Mouse (Mus musculus) limb, embryonic 13.5 days (tissue): ENCODE results near the gene Phf24. TPM values are rescaled to one million over a fixed set of nuclear protein-coding genes. Genes with fewer than 3 reads are reported as not detected.

Experiments used
- ATAC-seq: fragments of 200-750 bp; cut with Nextera tagmentation; 2 replicates; pipeline ENCODE4 v1.8.0; 2017; ENCODE audit warnings: low read depth, moderate number of reproducible peaks, moderate TSS enrichment; ENCODE audit not compliant: low FRiP score
- H3K27ac ChIP-seq: fragments of 300-500 bp; sonication (generic); 2 replicates; pipeline ENCODE4 v1.5.1; 2015; ENCODE audit warnings: inconsistent platforms, mild to moderate bottlenecking, moderate library complexity
- H3K27me3 ChIP-seq: fragments of 300-500 bp; sonication (generic); 2 replicates; pipeline ENCODE4 v1.6.1; 2015; ENCODE audit warnings: mild to moderate bottlenecking, inconsistent platforms
- H3K36me3 ChIP-seq: fragments of 300-500 bp; sonication (generic); 2 replicates; pipeline ENCODE4 v1.6.1; 2015; ENCODE audit warnings: inconsistent platforms, mild to moderate bottlenecking, moderate library complexity
- H3K4me1 ChIP-seq: fragments of 300-500 bp; sonication (generic); 2 replicates; pipeline ENCODE4 v1.6.1; 2015; ENCODE audit warnings: inconsistent platforms
- H3K4me2 ChIP-seq: fragments of 300-500 bp; sonication (generic); replicated peaks from 2 replicates; pipeline ENCODE4 v1.6.1; 2015; ENCODE audit warnings: inconsistent platforms, mild to moderate bottlenecking, moderate library complexity
- H3K4me3 ChIP-seq: fragments of 300-500 bp; sonication (generic); 2 replicates; pipeline ENCODE4 v1.5.1; 2015; ENCODE audit warnings: moderate library complexity, mild to moderate bottlenecking, inconsistent platforms
- H3K9ac ChIP-seq: fragments of 300-500 bp; sonication (generic); 2 replicates; pipeline ENCODE4 v1.6.1; 2015; ENCODE audit warnings: mild to moderate bottlenecking, inconsistent platforms
- H3K9me3 ChIP-seq: fragments of 300-500 bp; sonication (generic); 2 replicates; pipeline ENCODE4 v1.6.1; 2016; ENCODE audit warnings: inconsistent platforms
- WGBS: fragments of 180-500 bp; shearing (Covaris S2); methylation state at CpG from one replicate; pipeline ENCODE4 v1.1.7; 2015; 5-methylcytosine and 5-hydroxymethylcytosine counted together
- polyA plus RNA-seq: library from polyadenylated mRNA; unstranded; fragments of >200 nt; fragmentation: Nextera tagmentation; extraction: Ambion mirVana; gene quantifications from 2 replicates; pipeline ENCODE4 v1.2.1, GENCODE M21; 2015

Phf24 gene
- polyA plus RNA-seq, 1 experiment from 2014 or later: 0.94 TPM

- WGBS: 77% methylated on average over 5 of the region's 5 CpGs
- Histone ChIP-seq H3K27me3 (peaks cover 38% of the 10 kb centered on the region), H3K4me1 (no peaks in the 10 kb centered on the region), H3K9me3 (no peaks in the 10 kb centered on the region), H3K36me3 (no peaks in the 10 kb centered on the region), H3K4me2 (no peak overlapping the region), H3K9ac (no peak overlapping the region), H3K27ac (no peak overlapping the region), H3K4me3 (no peak overlapping the region)
- ATAC-seq: no peak
These were observed 26.9 kb downstream of the Phf24 start for GRCm38 (mm10) chr4:42943341-42943740.

- WGBS: 87% methylated on average over 9 of the region's 9 CpGs
- Histone ChIP-seq H3K9me3 (no peaks in the 10 kb centered on the region), H3K4me3 (no peak overlapping the region), H3K27ac (no peak overlapping the region), H3K36me3 (no peaks in the 10 kb centered on the region), H3K27me3 (peaks cover 33% of the 10 kb centered on the region), H3K4me2 (no peak overlapping the region), H3K9ac (no peak overlapping the region), H3K4me1 (peaks cover 4% of the 10 kb centered on the region)
- no peak for ATAC-seq
These were observed 27.7 kb downstream of the Phf24 start for GRCm38 (mm10) chr4:42944185-42944584.

- Histone ChIP-seq H3K27ac (no peak overlapping the region), H3K27me3 (peaks cover 28% of the 10 kb centered on the region), H3K36me3 (no peaks in the 10 kb centered on the region), H3K9ac (no peak overlapping the region), H3K4me3 (no peak overlapping the region), H3K4me1 (peaks cover 6% of the 10 kb centered on the region), H3K4me2 (no peak overlapping the region), H3K9me3 (no peaks in the 10 kb centered on the region)
- ATAC-seq: no peak
- WGBS: 10% methylated on average over 6 of the region's 6 CpGs
These were observed 28.6 kb downstream of the Phf24 start for GRCm38 (mm10) chr4:42945043-42945442.

- Histone ChIP-seq H3K27ac (no peak overlapping the region), H3K36me3 (no peaks in the 10 kb centered on the region), H3K9ac (no peak overlapping the region), H3K4me2 (no peak overlapping the region), H3K4me1 (peaks cover 10% of the 10 kb centered on the region), H3K27me3 (peaks cover 28% of the 10 kb centered on the region), H3K4me3 (no peak overlapping the region), H3K9me3 (no peaks in the 10 kb centered on the region)
- ATAC-seq: no peak
- 85% methylated on average over 3 of the region's 3 CpGs for WGBS
These were observed 29.0 kb downstream of the Phf24 start for GRCm38 (mm10) chr4:42945445-42945844.

GRCm38 (mm10) chr4:42945952-42946351, 29.5 kb downstream of the Phf24 start:
- Histone ChIP-seq H3K4me3 (no peak overlapping the region), H3K9ac (no peak overlapping the region), H3K27ac (no peak overlapping the region), H3K36me3 (no peaks in the 10 kb centered on the region), H3K27me3 (peaks cover 28% of the 10 kb centered on the region), H3K9me3 (no peaks in the 10 kb centered on the region), H3K4me2 (no peak overlapping the region), H3K4me1 (peaks cover 15% of the 10 kb centered on the region)
- ATAC-seq: no peak
- 10% methylated on average over 5 of the region's 5 CpGs for WGBS

GRCm38 (mm10) chr4:42946733-42947290, 30.4 kb downstream of the Phf24 start:
- ATAC-seq: no peak

GRCm38 (mm10) chr4:42948527-42948926, 32.1 kb downstream of the Phf24 start:
- Histone ChIP-seq H3K27me3 (peaks cover 28% of the 10 kb centered on the region), H3K9ac (no peak overlapping the region), H3K36me3 (peaks cover 3% of the 10 kb centered on the region; the same call in 1 of the 2 replicates), H3K4me2 (no peak overlapping the region), H3K9me3 (no peaks in the 10 kb centered on the region), H3K4me3 (no peak overlapping the region), H3K4me1 (peaks cover 37% of the 10 kb centered on the region), H3K27ac (no peak overlapping the region)
- 30% methylated on average over 13 of the region's 13 CpGs for WGBS
- ATAC-seq: no peak

More at GRCm38 (mm10) chr4:42946733-42947290, 30.4 kb downstream of the Phf24 start:
- no peak overlapping the region for H3K27ac ChIP-seq
- H3K9me3 ChIP-seq: no peaks in the 10 kb centered on the region
- no peak overlapping the region for H3K4me2 ChIP-seq
- no peak overlapping the region for H3K4me3 ChIP-seq
- H3K9ac ChIP-seq: no peak overlapping the region
- H3K36me3 ChIP-seq: no peaks in the 10 kb centered on the region
- peaks cover 24% of the 10 kb centered on the region for H3K4me1 ChIP-seq
- H3K27me3 ChIP-seq: peaks cover 28% of the 10 kb centered on the region
- WGBS: 50% methylated on average over 10 of the region's 10 CpGs

- H3K9ac ChIP-seq: peak overlapping the region; percentile 86; the same call in 1 of the 2 replicates
- ATAC-seq: no peak
These were observed 32.7 kb downstream of the Phf24 start for GRCm38 (mm10) chr4:42949051-42949675.

GRCm38 (mm10) chr4:42949676-42950051, 33.2 kb downstream of the Phf24 start, which contains the start of gene Dnajb5:
TSS of gene Dnajb5 (plus strand) at chr4:42949814.
- whole genome bisulfite sequencing: under 1% methylated on average over 37 of the region's 39 CpGs
- peak; percentile 96 for ATAC-seq
- Histone ChIP-seq H3K4me1 (peaks cover 42% of the 10 kb centered on the region), H3K4me2 (peak within 1 kb of the TSS; percentile 81), H3K4me3 (peak within 1 kb of the TSS; percentile 76), H3K27ac (peak within 1 kb of the TSS; percentile 84), H3K27me3 (peaks cover 23% of the 10 kb centered on the region), H3K9me3 (no peaks in the 10 kb centered on the region), H3K36me3 (peaks cover 7% of the 10 kb centered on the region; the same call in 1 of the 2 replicates), H3K9ac (peak within 1 kb of the TSS; percentile 86)

More at GRCm38 (mm10) chr4:42949051-42949675, 32.7 kb downstream of the Phf24 start:
- peak overlapping the region; percentile 76 for H3K4me3 ChIP-seq
- H3K27ac ChIP-seq: no peak overlapping the region
- 4% methylated on average over 14 of the region's 14 CpGs for WGBS
- peaks cover 23% of the 10 kb centered on the region for H3K27me3 ChIP-seq
- no peaks in the 10 kb centered on the region for H3K9me3 ChIP-seq
- H3K4me1 ChIP-seq: peaks cover 42% of the 10 kb centered on the region
- H3K36me3 ChIP-seq: peaks cover 7% of the 10 kb centered on the region; the same call in 1 of the 2 replicates
- peak overlapping the region; percentile 81 for H3K4me2 ChIP-seq

- ATAC-seq: peak; percentile 81
- peak overlapping the region; percentile 86 for H3K9ac ChIP-seq
- H3K4me3 ChIP-seq: peak overlapping the region; percentile 76
- 1% methylated on average over 17 of the region's 27 CpGs for WGBS
- H3K36me3 ChIP-seq: peaks cover 7% of the 10 kb centered on the region; the same call in 1 of the 2 replicates
- peak overlapping the region; percentile 81 for H3K4me2 ChIP-seq
- H3K27ac ChIP-seq: peak overlapping the region; percentile 84
- peaks cover 42% of the 10 kb centered on the region for H3K4me1 ChIP-seq
- no peaks in the 10 kb centered on the region for H3K9me3 ChIP-seq
- H3K27me3 ChIP-seq: peaks cover 23% of the 10 kb centered on the region
These were observed 33.7 kb downstream of the Phf24 start for GRCm38 (mm10) chr4:42950065-42950558.

- peak overlapping the region; percentile 31; the same call in 1 of the 2 replicates for H3K9ac ChIP-seq
- H3K27me3 ChIP-seq: peaks cover 21% of the 10 kb centered on the region
- no peak overlapping the region; the same call in 1 of the 2 replicates for H3K27ac ChIP-seq
- no peaks in the 10 kb centered on the region for H3K9me3 ChIP-seq
- ATAC-seq: no peak
- H3K36me3 ChIP-seq: peaks cover 11% of the 10 kb centered on the region
- H3K4me2 ChIP-seq: peak overlapping the region; percentile 81
- 0 out of 2 replicates have a peak overlapping the region, but pooled peaks have one; percentile 76 for H3K4me3 ChIP-seq
- peaks cover 42% of the 10 kb centered on the region for H3K4me1 ChIP-seq
- 58% methylated on average over 11 of the region's 11 CpGs for WGBS
These were observed 35.0 kb downstream of the Phf24 start for GRCm38 (mm10) chr4:42951206-42952195.
